Mouse (Mus musculus): ENCODE results near the gene Arhgap18. TPM values are rescaled to one million over a fixed set of nuclear protein-coding genes. Genes with fewer than 3 reads are reported as not detected.

Arhgap18 gene
- total RNA-seq, 1 experiment from 2014 or later = 52.2 TPM

DNA sequence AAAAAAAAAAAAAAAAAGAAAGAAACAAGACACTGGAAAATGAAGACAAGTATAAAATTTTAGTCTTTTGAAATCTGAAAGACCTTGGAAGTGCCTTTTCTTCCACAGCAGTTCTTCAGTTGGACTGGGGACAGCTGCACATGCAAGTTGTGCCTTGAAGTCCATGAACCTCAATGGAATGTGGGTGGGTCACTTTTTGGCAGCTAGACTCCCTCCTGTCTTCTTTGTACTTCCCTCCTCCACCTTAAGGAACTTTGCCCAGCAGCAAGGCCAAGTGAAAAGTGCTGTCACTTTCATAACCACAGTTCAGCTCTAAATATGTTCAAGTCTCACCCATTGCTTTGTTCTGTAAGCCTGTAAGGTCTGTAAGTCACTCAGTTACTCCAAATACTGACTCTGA is 23.2 kb downstream of the Arhgap18 start:
- no peak for DNase-seq

DNA sequence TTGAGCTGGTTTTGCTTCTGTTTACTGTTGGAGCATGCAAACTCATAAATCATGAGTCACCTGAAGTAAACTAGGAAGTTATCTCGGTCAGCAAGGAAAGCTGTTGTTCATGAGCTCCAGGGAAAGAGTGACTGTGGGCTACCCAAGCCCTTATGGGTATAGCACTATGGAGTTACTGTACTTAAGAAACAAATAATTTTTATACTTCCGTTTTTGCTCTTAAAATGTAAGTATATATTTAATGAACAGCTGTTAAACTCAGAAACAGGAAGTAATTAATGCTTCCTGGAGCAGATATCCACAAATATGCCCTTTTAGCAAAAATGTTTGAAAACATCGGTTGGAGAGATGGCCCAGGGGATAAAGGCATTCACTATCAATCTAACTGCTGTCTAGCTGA is 27.4 kb downstream of the Arhgap18 start:
- no peak for DNase-seq

DNA sequence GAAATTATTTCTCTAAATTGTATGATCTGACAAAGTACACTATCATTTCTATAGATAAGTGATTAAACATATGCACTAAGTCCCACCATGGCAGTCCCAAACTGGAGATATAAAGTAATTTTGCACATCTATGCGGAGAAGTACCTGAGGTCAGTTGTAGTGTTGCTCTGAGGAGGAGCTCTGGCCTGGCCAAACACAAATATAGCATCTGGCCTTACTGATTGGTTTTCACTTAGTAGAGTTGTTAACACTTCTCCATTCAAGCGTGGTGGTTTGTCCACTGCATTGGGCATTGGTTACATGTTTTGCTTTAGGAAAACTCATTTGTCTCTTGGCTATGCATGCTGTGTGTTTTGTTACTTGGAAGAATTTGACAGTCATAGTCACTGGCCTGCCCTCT is 36.5 kb downstream of the Arhgap18 start:
- DNase-seq = no peak

DNA sequence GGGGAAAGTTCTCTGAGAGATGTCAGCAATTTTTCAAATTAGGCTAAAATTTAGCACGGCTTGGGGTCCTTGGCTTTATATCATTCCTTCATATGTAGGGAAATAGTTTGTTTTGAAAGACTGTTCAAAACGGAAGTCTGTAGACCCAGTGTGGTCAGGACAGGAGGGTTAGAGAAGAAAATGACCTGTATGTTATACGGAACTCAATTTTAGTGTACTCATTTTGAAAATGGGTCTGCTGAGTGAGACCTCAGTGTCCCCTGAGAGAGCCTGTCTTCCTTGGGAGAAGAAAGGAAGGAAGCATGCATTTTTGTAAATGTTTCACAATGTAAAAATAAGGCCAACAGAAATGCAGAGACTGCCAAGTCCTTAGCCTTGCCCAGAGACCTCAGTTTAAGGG is 38.6 kb downstream of the Arhgap18 start:
- no peak for DNase-seq

DNA sequence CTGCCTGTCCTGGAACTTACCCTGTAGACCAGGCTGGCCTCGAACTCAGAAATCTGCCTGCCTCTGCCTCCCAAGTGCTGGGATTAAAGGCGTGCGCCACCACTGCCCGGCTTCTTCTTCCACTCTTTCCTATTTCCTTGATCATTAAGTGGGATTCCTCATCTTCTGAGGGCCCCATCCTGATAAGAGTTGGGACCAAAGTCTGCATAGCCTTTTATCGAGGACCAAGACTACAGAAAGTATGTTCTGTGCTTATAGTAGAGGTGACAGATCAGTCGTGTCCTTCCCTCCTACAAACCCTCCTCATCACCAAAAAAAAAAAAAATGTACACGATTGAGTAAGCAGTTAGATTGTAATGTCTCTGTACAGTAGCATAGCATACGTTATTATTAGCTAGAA is 39.8 kb downstream of the Arhgap18 start:
- no peak for DNase-seq

DNA sequence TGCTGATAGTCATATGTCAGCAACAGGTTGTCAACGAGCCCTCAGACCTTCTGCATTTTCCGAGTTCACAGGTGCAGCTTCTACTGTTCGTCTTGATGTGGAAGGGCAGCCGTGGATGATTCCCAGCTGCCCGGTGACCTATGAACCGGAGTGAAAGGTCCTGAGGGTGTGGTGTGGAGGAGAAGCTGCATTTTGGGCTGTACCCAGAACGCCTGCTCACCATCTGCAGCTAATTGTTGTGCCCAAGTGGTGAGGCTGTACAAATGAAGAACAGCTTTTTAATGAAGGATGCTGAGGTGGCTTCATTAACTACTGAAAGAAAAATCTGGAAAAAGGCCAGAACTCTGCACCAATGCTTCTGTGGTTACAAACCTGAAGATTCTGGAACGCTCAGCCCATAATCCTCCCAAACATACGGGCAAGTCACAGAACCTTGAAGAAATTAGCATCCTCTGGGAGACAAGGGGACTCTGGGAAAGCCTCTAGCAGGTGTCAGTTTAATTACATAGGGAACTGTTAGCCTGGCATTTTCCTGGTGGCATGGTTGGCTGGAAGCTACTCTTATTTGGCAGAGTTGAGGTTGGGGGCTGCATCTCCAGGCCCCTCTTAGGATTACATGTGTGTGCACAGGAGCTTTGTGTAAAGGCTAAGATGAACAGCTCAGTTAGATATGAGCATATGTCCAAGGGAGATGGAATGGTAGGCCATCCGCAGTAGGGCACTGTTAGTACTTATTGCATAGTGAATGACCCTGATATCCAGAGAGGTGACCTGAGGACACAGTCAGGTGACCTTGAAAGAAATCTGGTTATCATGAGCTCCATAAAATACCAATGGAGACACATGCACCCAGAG is 43.4 kb downstream of the Arhgap18 start:
- no peak for DNase-seq

DNA sequence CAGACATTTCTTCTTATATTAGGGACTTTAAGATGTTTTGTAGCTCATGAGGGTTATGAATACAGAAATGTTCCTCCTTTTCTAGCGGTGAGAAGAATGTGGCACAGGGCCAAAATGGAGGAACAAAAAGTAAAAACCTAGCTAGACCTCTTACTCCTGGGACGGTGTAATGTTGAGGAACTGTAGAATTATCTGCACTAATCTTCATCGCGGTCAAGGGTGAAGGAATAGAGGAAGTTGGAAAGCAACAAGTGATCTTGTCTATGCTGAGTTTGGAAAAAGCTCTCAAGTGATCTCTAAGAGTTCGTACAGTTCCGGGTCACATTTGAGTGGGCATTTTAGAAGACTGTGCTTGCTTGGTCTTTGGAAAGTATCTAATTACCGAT is 44.1 kb downstream of the Arhgap18 start:
- DNase-seq = no peak

DNA sequence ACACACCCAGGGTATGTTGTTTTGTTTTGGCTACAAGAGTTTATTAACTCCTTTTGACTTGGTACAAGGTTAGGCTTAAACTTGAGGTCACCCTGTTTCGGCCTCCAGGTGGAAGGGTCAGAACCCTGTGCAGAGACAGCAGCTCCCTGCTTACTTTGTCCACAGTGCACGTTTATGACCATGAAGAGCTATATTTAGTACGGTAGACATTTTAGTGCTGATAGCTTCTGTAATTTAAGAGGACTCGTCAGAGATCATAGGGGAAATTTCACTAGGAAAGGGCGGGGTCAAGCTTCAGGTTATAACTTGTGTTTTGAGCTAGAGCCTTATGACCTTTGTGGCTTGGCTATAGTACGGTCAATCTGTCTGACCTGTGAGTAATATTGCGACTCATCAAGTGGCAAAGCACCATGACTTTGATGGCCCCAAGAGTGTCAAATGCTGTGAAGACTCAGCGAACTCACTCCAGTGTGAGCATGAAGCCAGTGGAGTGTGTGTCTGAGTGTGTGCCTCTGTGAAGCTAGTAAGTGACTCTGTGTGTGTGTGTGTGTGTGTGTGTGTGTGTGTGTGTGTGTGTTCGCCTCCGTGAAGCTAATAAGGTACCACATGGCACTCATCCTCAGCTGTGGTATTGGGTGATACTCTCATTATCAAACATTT is 45.7 kb downstream of the Arhgap18 start:
- DNase-seq = peak; percentile 8

DNA sequence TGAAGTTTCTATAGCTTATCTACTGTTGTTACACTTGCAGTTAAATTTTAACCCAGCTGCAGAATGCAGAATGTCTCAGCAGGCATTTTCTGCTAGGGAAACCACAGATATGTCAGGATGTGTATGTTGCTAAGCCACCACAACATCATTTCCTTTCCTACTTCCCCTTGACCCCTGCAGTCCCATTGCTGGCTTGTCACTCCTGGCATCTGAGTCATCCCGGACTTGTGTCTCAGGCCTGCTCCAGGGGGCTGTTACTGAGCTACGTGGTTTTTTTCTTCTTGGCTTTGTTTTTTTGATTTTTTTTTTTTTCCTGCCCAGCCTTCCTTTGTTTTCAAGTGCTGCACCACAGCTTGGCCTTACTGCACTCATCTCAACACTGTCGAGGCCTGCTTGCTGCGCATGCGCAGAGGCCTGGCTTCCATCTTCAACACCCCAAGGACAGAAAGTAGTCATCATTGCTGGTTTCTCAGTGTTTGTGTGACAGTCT is 46.4 kb downstream of the Arhgap18 start:
- DNase-seq = peak; percentile 73

DNA sequence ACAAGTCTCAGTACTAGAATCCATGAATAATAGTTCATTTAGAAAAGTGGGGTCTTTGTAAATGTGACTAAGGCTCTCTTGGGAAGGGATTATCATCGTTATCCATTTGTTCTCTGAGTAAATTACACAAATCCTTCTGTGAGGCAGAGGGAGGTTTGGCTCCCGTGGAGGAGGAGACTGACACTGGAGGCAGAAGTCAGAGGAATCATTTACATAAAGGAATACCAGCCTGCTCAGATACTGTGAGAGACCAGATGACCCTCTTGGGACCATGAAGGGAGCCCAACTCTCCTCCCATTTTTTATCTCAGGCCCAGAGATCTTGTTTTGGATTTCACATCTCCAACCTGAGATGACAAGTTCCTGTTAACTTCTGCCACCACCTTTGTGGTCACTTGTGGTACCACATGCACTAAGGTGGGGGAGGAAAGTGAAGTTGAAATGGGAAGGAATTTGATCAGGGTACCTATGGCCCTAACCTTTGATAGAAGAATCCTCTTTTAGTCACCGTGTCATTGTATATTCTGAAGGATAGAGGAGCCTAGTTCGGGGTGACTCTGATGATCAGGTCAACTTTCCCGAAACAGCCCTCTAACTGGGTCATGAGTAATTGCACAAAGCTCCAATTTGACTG is 51.2 kb downstream of the Arhgap18 start:
- DNase-seq = no peak

DNA sequence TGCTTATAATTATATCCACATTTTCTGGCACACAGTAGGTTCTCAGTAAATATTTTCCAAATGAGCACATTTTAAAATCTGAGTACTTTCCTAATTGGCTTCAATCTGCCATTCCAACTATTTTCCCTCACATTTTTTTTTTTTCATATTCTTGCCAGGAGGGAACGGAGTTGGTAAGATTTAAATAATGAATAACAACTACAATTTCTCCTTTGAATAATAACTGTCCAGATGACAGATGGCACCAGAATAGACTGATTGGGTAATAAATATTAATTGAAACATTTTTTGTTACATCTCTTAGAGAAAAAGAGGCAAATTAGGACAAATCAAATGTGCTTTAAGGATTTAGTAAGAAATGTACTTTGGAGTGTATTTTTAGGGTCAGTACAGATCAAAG is 51.8 kb downstream of the Arhgap18 start:
- no peak for DNase-seq

DNA sequence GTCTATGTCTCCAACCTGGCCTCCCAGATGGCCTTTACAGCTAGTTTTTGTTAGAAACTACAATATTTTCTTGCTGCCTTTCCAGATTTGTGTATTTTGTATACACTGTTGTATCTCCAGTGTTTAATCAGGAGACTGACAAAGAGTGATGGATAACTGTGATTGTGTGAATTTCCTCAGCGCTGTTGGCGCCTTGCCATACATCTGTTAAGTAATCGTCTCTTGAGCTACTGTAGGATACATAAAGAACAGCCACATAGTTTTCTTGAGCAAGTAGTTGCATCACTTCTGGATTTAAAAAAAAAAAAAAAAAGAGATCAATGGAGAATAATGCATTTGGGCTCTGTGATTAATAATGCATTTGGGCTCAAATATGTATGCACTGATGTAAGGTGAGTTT is 52.9 kb downstream of the Arhgap18 start:
- DNase-seq = no peak

DNA sequence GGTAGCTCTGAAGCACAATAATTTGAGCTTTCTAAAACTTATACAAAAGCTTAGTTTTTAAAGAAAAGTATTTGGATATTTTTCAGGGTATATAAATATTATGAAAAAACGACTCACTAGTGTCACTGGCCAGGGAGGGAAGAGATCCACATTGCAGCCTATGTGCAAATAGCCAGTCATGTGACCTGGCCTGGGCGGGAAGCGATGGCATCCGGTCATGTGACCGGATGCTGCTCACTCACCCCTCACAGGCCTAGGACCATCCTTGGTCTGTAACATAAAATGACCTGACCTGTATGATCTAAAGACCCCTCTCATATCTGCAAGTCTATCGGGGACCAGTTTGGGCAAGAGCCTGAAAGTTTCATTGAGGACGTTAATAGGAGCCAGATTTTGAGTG is 56.8 kb downstream of the Arhgap18 start:
- no peak for DNase-seq

DNA sequence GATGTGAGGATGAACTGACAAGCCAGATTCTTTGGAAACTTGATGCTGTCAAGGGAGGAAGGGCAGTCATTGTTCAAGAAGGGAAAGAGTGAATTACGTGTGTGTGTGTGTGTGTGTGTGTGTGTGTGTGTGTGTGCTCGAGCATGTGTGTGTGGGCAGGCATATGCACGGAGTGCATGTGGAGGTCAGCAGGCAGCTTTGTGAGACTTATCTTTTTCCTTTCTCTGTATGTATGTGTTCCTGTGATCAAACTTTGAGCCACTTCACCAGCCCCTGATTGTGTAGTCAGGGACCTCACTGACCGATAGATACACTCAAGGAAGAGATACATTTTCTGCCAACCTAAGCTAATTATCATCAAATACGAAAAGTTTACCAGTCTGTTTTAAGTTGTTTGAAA is 57.6 kb downstream of the Arhgap18 start:
- DNase-seq = no peak

DNA sequence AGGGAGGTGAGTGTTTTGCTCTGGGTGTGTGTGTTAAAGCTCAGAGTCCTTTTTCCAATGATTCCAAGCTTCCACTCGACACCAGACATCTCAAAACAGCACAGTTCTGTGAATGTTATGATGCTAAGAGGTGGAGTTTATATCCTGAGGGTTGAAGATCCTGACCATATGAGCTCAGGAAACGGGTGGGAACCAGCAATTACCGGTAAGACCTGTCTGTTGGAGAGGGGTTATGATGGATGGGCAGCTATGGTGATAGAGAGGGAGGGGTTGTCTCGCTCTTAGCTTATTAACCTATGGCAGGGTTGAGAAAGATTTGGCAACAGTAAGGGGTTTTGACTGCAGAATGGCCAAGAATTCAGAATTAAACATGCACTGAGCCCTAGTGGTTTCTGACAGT is 58.1 kb downstream of the Arhgap18 start:
- no peak for DNase-seq

DNA sequence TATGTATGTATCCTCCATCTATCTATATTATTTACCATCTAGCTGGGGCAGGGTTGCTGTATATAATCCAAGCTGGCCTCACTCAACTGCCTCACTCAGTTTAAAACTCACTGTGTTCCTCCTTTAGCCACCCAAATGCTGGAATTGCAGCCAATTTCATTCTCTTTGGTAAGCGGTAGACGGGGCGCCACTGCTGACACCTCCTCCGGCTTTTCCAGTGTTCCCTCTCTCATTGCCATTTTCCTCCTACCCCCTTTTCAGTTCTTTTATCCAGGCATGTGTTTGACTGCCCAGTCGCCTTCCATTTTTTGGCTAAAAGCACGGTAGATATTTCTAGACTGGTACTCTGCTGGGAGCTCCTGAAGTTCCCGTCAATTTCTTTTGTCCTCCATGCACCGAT is 62.4 kb downstream of the Arhgap18 start:
- no peak for DNase-seq

DNA sequence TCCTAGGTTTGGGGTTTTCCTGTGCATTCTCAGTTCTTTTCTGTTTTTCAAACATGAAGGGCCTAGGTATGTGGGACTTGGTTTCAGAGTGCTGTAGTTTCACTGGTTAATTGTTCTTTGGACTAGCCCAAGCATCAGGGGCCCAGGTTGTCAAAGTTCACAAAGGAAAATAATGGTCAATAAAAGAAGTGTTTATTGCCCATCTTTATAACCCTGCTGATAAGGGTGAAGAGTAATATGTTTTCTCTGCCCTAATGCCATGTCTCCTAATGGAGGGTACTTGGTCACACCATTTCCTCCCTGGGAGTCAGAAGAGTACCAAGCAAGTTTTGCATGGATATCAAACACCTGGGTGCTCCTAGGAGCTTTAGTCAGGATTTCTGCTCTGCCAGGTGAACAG is 67.1 kb downstream of the Arhgap18 start:
- no peak for DNase-seq

DNA sequence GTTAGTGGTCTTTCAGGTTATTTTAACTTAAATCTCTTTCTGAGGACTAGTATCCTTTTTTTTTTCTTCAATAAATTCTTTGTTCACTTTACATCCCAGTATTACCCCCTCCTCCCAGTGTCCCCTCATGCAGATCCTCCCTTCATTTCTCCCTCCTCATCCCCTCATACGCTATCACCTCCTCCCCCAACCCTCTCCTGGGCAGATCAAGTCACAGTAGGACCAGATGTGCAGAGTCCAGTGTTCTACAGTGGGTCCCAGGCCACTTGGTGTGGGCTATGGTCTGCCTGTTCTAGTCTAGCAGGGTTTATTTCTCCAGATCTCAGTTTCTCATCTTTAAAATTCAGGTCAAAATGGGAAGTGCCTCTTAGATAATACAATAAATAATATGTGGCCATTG is 67.7 kb downstream of the Arhgap18 start:
- DNase-seq = no peak

DNA sequence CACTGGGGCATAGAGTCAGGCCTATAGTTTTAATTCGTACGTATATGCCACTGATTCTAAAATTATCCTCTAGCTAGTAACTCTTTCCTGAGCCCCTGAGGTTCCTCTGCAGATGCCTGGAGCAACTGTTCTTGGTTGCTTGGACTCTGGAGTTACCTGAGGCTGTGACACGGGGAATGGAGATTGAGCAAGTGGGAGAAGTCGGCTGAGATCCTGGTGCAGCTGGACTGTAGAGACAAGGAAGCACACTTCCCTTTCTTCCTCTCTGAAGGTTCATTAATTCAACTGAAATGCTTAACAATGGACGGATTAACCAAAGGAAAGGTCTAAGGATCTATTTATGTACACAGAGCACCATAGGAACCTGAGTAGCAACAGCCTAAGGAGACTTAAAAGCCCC is 70.8 kb downstream of the Arhgap18 start:
- DNase-seq = no peak

DNA sequence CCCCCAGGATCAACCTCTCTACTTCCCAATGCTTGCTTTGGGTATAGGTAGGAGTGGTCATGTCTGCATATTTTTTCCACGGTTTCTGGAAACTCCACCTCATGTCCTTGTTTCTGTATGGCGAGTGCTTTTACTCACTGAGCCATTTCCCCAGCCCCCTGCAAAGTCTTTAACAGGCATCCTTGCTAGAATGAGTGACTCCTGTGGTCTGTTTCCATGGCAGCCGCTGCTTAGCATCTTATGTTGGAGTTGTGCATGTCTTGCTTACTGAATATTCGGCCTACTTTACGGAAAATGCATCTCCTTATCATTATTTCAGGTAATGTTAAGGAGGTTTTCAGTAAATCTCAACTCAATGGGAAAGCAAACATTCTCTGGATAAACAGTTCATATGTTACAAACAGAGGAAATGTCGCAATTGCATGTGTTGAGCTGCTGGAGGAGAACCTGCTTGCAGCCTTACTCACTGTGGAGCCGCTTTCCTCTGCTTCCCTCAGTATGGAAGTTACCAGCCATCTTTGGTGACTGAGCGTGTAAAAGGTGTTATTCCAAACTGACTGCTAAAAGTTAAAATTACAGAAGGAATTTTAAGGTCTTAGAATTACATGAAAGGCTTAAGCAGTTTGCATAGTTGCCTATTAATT is 72.1 kb downstream of the Arhgap18 start:
- DNase-seq = no peak

DNA sequence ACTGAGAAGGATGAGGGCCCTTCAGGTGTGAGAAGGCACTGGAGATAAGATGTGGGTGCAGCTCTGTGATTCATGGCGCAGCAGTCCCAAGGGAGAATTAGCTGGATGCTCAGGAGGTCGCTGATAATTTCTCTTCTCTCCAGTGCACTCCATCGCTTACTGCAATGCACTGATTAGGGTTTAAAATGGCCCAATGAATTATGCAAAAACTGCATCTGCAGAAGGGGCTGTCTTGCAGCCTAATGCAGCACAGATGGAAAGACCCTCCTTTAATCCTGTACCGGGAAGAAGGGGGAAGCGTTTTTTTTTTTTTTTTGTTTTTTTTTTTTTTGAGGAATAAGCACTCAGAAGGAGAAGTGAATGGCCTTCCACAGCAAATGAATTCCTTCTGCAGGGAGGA is 74.1 kb downstream of the Arhgap18 start:
- no peak for DNase-seq

DNA sequence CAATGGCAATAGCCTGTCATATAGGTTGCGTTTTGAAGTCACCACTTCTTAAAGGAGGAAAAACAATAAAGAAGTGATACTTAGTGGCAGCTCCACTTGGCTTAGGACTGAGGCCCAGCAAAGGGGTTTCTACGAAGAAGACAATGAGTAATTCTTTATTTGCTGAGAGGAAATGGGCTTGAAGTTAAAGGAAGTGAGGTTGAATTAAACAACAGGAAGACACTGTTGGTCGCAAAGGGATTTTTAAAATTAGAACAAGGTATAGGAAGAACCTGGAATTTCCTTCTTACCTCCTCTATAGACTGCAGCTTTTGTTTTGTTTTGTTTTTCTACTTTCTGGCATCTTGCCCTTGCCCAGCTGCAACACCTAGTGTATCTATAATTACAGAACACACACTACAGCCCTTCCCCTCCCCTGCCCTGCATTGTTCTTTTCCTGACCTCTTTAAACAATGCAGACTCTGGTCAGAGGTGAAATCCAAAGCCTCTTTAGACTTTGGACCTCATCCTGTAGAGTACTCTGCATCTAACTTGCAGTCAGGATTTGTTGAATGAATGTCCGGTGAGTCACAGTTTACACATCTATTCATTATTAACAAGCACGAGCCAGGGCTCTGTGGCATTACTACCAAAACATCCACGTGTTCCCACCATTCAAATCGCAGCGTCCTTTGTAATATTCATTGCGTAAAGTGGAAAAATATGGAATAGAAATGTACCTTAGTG is 75.4 kb downstream of the Arhgap18 start:
- DNase-seq = no peak
